Mouse (Mus musculus) left cerebral cortex, adult 2 months (tissue): ENCODE results near the gene Mta2. TPM values are rescaled to one million over a fixed set of nuclear protein-coding genes. Genes with fewer than 3 reads are reported as not detected.
"Not testable (repeated sequence)": the region's sequence is repeated elsewhere in the genome, so short reads cannot be mapped to it uniquely, and the experiment has no call there.

Experiments
- DNase-seq, 2 experiments: peaks; one replicate each; pipeline ENCODE4 v3.0.0; 2021 to 2022; ENCODE audit warnings: low spot score in 2 of 2, mixed read lengths in 1 of 2; ENCODE audit errors: extremely low spot score in 1 of 2
- H3K27ac ChIP-seq: fragments of 200-600 bp; 2 replicates; pipeline ENCODE4 v1.8.1; 2022
- H3K4me3 ChIP-seq: fragments of 200-600 bp; 2 replicates; pipeline ENCODE4 v1.8.1; 2022
- CTCF ChIP-seq: fragments of 200-600 bp; IDR thresholded peaks from 2 replicates; pipeline ENCODE4 v1.8.1; 2022; ENCODE audit warnings: antibody characterized with exemption, mild to moderate bottlenecking, moderate library complexity
- intact Hi-C: fragments of 180-260 bp; cut with DNase I; formaldehyde crosslinking; loops from one replicate; pipeline ENCODE4 v1.15.1; 2025
- total RNA-seq, 2 experiments: library from RNA; stranded (reverse); gene quantifications; 2 replicates each; pipeline ENCODE4 v1.2.3; 2021

Gene Mta2
- total RNA-seq, 2 experiments from 2014 or later: 55.5 to 55.6 TPM

GRCm38 (mm10) chr19:8952241-8952640, 10.6 kb downstream of the Mta2 start:
- H3K4me3 ChIP-seq: no peak overlapping the region
- DNase-seq: no peak
- no peak for TF ChIP-seq CTCF
- intact Hi-C loops: loop anchor here (1.0 kb wide), 1 partner anchor 9 kb away; no protein-coding TSS in a partner anchor
- peak overlapping the region; percentile 64; the same call in 1 of the 2 replicates for H3K27ac ChIP-seq

DNA sequence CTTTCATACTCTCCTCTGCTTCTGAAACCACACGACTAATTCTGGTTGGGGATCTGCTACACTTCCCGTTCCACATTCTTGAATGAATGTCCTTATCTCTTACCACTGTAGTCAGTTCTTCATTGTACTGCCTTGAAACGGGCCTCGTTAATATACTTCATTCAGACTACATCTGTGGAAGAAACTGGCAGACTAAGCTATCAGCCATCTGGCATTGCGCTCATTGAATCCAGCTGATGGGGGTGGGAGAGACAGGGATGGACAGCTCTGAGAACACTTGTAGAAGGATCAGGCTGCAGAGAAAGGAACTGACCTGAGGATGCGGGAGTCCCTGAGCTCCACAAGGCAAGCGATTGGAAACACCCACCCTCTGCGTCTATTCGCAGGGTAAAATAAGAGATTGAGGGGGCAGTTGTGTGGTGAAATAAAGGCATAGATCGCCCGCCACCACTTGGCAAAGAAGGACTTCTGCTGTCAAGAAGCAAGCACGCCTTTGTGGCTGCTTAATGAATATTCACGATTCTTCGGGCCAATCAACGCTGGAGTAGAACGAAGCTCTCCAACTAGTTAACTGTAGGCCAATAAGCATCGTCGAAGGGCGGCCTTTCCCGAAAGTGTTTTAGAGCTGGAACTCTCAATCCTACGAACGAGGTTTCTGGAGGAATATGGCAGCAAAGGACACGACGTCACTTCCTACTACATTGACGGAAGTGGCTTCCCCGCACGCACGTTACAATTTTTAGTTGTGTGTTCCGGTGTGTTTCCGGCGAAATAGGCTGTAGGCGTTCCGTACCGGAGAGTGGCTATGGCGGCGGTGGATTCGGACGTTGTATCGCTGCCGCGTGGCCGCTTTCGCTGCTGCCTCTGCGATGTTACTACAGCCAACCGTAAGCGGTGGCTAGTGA, 11.7 kb downstream of the Mta2 start, which contains the start of gene Tut1:
Gene Tut1 (plus strand): TSS at position 713 of the 905 bp plus-strand sequence.
- TF ChIP-seq CTCF: no peak; the same call in 1 of the 2 replicates
- DNase-seq: peak; percentile 93 to 95
- peak within 1 kb of the TSS; percentile 88 for H3K4me3 ChIP-seq
- intact Hi-C loops: loop anchor here (1.0 kb wide), 1 partner anchor 13 kb away; no protein-coding TSS in a partner anchor
- peak within 1 kb of the TSS; percentile 76 for H3K27ac ChIP-seq

DNA sequence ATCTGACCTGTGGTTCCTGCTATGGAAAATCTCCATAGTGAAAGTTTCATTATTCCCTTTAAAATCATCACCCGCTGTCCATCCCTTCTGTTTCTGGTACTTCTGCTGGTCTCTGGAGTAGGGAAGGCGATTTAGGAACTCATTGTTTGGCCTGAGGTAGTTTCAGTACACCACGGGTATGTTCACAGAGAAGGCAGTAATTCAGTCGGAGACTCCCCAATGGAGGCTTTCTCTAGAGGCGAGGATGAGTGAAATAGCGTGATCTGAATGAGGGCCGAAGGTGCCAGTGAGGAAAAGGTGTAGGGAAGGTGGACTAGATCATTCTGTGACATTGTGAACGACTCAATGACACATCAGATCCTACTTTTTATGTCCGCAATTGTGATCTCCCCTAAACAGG, 12.5 kb downstream of the Mta2 start:
- DNase-seq: no peak
- intact Hi-C loops: no loop called here
- H3K27ac ChIP-seq: peak overlapping the region; percentile 76
- TF ChIP-seq CTCF: no peak
- H3K4me3 ChIP-seq: peak overlapping the region; percentile 88

- Histone ChIP-seq H3K4me3 (no peak overlapping the region), H3K27ac (peak overlapping the region; percentile 81)
- intact Hi-C loops: loop anchor here (5.0 kb wide), 1 partner anchor 120 kb away; no protein-coding TSS in a partner anchor
- DNase-seq: no peak
- TF ChIP-seq CTCF: no peak
Measured at GRCm38 (mm10) chr19:8962256-8962655, 20.6 kb downstream of the Mta2 start.

GRCm38 (mm10) chr19:8965075-8965474, 23.4 kb downstream of the Mta2 start:
- H3K4me3 ChIP-seq: no peak overlapping the region
- TF ChIP-seq CTCF: no peak

GRCm38 (mm10) chr19:8965771-8966170, 24.1 kb downstream of the Mta2 start:
- Histone ChIP-seq H3K27ac (peak overlapping the region; percentile 91), H3K4me3 (peak overlapping the region; percentile 80)
- no peak for TF ChIP-seq CTCF
- DNase-seq: no peak
- intact Hi-C loops: loop anchor here (1.0 kb wide), 1 partner anchor 12 kb away; the partner anchor contains the start of gene Tut1

More at GRCm38 (mm10) chr19:8965075-8965474, 23.4 kb downstream of the Mta2 start:
- DNase-seq: no peak
- no peak overlapping the region for H3K27ac ChIP-seq
- intact Hi-C loops: no loop called here

DNA sequence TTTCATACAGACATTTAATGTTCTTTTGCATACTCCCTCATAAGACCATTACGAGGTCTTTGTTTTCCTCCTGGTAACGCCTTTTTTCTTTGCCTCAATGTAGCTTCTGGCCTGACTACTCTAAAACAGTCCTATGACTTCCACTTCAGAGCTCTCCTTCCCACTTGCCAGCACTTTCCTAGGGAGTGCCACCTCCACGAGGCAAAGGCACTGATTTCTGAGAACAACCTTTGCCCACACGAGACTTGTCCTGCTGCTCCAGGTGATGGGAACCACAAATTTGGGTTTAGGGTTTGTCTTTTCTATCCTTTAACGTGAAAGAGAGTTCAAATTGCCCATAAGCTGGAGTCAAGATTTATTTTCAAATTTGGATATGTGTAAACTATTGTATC, 24.5 kb downstream of the Mta2 start:
- TF ChIP-seq CTCF: no peak
- peak overlapping the region; percentile 91 for H3K27ac ChIP-seq
- intact Hi-C loops: loop anchor here (1.0 kb wide), 1 partner anchor 13 kb away; the partner anchor contains the start of gene Tut1
- DNase-seq: no peak
- peak overlapping the region; percentile 80 for H3K4me3 ChIP-seq

DNA sequence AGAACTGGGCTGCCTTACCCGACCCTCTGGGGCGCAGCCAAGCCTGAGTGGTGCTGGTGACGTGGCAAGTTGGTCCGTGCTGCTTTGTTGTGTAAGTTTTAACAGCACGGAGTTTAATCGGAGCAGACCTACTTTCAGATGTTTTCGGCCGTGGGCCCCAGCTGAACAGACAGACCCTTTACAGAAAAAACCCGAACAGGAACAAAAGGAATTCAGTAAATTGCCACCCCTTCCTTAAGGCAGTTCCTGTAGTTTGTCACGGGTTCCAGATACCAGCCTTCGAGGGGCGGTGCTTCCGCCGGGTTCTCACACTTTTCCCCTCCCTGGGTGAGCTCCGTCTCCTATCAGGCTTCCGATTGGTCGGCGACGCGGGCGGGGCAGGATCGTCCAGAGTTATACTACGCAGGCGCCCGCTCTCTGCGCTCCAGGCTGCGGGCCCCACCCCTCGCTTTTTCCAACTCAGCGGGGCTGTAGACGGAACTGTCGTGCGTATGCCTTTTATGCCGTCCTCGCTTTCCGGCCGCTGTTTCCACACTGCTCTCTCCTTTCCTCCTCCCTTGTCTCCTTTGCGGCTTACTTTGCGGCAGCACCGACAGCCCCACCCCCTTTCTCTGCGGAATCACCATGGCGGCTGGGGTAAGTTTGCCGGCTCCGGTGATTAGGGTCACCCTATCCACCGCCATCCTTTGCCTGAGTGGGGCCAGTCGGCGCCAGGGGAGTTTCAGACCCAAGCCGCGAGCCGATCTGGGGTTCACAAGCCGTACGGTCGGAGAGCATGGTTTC, 25.1 kb downstream of the Mta2 start, which contains the start of gene Eef1g:
Gene Eef1g (plus strand): TSS at position 452 of the 783 bp plus-strand sequence.
- peak within 1 kb of the TSS; percentile 91 for H3K27ac ChIP-seq
- DNase-seq: peak; percentile 98 to 100
- peak within 1 kb of the TSS; percentile 80 for H3K4me3 ChIP-seq
- TF ChIP-seq CTCF: no peak
- intact Hi-C loops: loop anchor here (1.0 kb wide), 1 partner anchor 13 kb away; the partner anchor contains the start of gene Tut1

DNA sequence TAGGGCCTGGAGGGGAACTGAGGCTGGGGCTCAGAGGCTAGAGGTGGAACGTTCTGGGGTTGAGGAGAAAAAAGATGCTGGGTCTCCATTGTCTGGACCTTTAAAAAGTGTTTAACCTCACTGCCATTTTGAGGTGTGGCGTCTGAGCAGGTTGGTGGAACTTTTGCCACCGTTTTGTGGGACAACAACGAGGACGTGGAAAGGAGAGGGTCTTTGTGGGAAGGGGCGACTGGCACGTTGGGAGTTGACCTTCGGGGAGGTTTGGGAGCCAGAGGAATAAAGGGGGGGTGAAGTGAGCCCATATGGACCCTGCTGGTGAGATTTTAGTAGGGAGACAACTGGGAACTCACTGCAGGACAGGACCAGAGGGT, 25.7 kb downstream of the Mta2 start:
- Histone ChIP-seq H3K27ac (peak overlapping the region; percentile 80), H3K4me3 (peak overlapping the region; percentile 80)
- DNase-seq: no peak
- no peak for TF ChIP-seq CTCF
- intact Hi-C loops: no loop called here

GRCm38 (mm10) chr19:8967893-8968292, 26.2 kb downstream of the Mta2 start:
- DNase-seq: no peak
- TF ChIP-seq CTCF: no peak
- intact Hi-C loops: no loop called here
- H3K27ac ChIP-seq: peak overlapping the region; percentile 80
- peak overlapping the region; percentile 80 for H3K4me3 ChIP-seq

- intact Hi-C loops, DNase-seq, H3K27ac ChIP-seq, H3K4me3 ChIP-seq: not testable (repeated sequence)
Measured at GRCm38 (mm10) chr19:8972491-8972890, 30.8 kb downstream of the Mta2 start.
